Mouse (Mus musculus): ENCODE results near the gene Scn8a. TPM values are rescaled to one million over a fixed set of nuclear protein-coding genes. Genes with fewer than 3 reads are reported as not detected.

Scn8a gene
- polyA plus RNA-seq, 1 experiment from 2014 or later, result 0.73 TPM

DNA sequence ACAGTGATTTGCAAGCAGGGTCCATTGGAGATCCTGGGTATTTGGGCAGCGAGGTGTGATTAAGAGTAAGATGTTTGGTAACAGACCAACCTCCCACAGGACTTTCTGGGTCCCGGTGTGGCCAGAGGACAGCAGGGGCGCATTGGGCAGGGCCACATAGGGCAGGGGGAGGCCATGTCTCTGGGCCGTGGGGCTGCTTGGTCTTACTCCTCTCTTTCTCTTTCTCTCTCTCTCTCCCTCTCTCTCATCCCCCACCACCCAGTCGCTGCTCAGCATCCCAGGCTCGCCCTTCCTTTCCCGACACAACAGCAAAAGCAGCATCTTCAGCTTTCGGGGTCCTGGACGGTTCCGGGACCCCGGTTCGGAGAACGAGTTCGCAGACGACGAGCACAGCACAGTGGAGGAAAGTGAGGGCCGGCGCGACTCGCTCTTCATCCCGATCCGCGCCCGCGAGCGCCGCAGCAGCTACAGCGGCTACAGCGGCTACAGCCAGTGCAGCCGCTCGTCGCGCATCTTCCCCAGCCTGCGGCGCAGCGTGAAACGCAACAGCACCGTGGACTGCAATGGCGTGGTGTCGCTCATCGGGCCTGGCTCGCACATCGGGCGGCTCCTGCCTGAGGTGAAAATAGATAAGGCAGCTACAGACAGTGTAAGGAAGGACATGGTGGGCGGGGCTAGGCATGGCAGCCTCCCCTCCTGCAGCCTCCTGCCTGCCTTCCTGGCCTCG lies 113.9 kb downstream of the Scn8a start:
- DNase-seq (ENCODE audit: low spot score) (peak; percentile 65), ATAC-seq (replicated peaks; ENCODE audit: low FRiP score) (peak; percentile 64)
- no peaks in the 10 kb centered on the region for H3K4me1 ChIP-seq (replicated peaks; ENCODE audit: control insufficient read depth, insufficient read depth, low read length)
- 1% methylated on average over 46 of the region's 46 CpGs for WGBS
- H3K36me3 ChIP-seq (ENCODE audit: control insufficient read depth, insufficient read depth, low read length), result no peaks in the 10 kb centered on the region
- H3K4me3 ChIP-seq (ENCODE audit: low read depth, low read length), result peak overlapping the region; percentile 46
- peak overlapping the region; percentile 63 for H3K4me2 ChIP-seq
- no peaks in the 10 kb centered on the region for H3K9me3 ChIP-seq (ENCODE audit: control insufficient read depth, low read length)
- H3K27me3 ChIP-seq (replicated peaks; ENCODE audit: control insufficient read depth, insufficient read depth, low read length), result peaks cover 26% of the 10 kb centered on the region
- H3K27ac ChIP-seq (ENCODE audit: low read depth, low read length), result no peak overlapping the region
- no peak overlapping the region for H3K9ac ChIP-seq (ENCODE audit: low read depth, low read length)

DNA sequence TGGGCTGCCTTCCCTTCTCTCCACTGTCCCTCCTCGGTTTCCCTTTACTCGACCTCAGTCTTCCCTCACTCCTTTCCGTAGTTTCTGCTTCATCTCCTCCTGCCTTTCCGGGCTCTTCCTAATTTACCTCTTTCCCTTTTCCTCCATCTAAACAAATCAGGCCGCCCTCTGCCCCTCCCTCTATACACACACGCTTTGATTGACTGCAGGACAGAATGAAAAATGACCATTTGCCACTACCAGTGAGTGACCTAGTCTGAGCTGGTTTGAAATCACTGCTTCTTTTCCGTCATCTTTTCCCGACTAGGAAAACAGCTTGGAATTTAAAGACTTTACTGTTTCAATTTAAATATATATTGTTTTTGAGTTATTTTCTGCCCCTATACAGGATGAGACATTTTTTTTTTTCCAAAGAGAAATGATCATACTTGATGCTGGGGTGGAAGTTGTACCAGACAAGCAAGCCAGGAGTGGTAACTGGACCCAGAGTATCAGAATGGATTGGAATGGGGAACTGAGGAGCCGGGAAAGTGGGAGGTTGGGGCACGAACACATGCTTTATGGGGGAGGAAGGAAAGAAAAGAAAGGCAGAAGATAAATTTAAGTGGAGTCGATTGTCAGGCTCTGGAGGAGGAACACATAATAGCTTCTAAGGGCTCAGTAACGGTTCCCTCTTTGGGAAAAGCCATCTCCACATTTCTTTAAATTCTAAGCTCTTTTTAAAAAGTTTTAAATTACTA lies 114.7 kb downstream of the Scn8a start:
- H3K9ac ChIP-seq (ENCODE audit: low read depth, low read length), result no peak overlapping the region
- no peak overlapping the region for H3K27ac ChIP-seq (ENCODE audit: low read depth, low read length)
- no peaks in the 10 kb centered on the region for H3K4me1 ChIP-seq (replicated peaks; ENCODE audit: control insufficient read depth, insufficient read depth, low read length)
- peaks cover 26% of the 10 kb centered on the region for H3K27me3 ChIP-seq (replicated peaks; ENCODE audit: control insufficient read depth, insufficient read depth, low read length)
- DNase-seq (ENCODE audit: low spot score) (no peak), ATAC-seq (replicated peaks; ENCODE audit: low FRiP score) (no peak)
- 17% methylated on average over 12 of the region's 12 CpGs for WGBS
- H3K4me3 ChIP-seq (ENCODE audit: low read depth, low read length), result peak overlapping the region; percentile 46
- peak overlapping the region; percentile 63 for H3K4me2 ChIP-seq
- H3K36me3 ChIP-seq (ENCODE audit: control insufficient read depth, insufficient read depth, low read length), result no peaks in the 10 kb centered on the region
- no peaks in the 10 kb centered on the region for H3K9me3 ChIP-seq (ENCODE audit: control insufficient read depth, low read length)

DNA sequence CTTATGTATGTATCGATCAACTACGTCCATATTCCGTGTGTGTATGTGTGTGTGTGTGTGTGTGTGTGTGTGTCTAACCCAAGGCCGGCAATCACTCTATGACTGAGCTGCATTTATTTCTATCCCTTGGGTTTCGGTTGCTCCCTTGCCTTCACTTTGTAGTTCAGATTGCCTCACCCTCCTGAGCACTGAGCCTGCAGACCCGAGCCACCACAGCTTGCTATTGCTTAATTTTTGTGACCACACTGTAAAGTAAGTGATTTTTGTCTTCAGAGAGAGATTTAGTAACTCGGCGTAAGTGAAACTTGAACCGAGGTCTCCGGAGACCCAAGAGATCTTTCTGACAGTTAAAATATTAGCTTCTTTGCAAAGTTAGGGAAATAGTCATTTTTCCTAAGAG lies 116.8 kb downstream of the Scn8a start:
- Histone ChIP-seq H3K27me3 (replicated peaks; ENCODE audit: control insufficient read depth, insufficient read depth, low read length) (peaks cover 26% of the 10 kb centered on the region), H3K4me2 (no peak overlapping the region), H3K9me3 (ENCODE audit: control insufficient read depth, low read length) (no peaks in the 10 kb centered on the region), H3K4me3 (ENCODE audit: low read depth, low read length) (no peak overlapping the region), H3K4me1 (replicated peaks; ENCODE audit: control insufficient read depth, insufficient read depth, low read length) (no peaks in the 10 kb centered on the region), H3K36me3 (ENCODE audit: control insufficient read depth, insufficient read depth, low read length) (no peaks in the 10 kb centered on the region), H3K9ac (ENCODE audit: low read depth, low read length) (no peak overlapping the region), H3K27ac (ENCODE audit: low read depth, low read length) (no peak overlapping the region)
- WGBS, result 81% methylated on average over 10 of the region's 10 CpGs
- DNase-seq (ENCODE audit: low spot score) (no peak), ATAC-seq (replicated peaks; ENCODE audit: low FRiP score) (no peak)

DNA sequence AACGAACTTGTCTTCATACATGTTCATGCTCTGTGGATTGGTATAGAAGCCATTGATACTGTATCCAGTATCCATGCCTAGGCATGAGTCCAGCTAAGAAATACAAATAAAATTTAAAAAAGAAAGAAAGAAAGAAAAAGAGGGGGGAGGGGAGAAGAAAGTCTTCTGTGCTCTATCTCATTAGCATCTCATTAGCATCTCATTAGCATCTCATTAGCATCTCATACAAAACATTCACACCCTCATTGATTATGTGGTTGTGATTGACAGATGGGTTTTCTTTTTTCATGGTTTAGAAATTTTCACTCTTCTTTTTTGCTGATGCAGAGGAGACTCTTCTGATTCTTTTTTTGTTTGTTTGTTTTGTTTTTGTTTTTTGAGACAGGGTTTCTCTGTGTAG lies 117.4 kb downstream of the Scn8a start:
- Histone ChIP-seq H3K4me1 (replicated peaks; ENCODE audit: control insufficient read depth, insufficient read depth, low read length) (no peaks in the 10 kb centered on the region), H3K4me2 (no peak overlapping the region), H3K36me3 (ENCODE audit: control insufficient read depth, insufficient read depth, low read length) (no peaks in the 10 kb centered on the region), H3K27me3 (replicated peaks; ENCODE audit: control insufficient read depth, insufficient read depth, low read length) (peaks cover 26% of the 10 kb centered on the region), H3K9me3 (ENCODE audit: control insufficient read depth, low read length) (no peaks in the 10 kb centered on the region), H3K27ac (ENCODE audit: low read depth, low read length) (no peak overlapping the region), H3K4me3 (ENCODE audit: low read depth, low read length) (no peak overlapping the region), H3K9ac (ENCODE audit: low read depth, low read length) (no peak overlapping the region)
- no peak for DNase-seq (ENCODE audit: low spot score)
- ATAC-seq (replicated peaks; ENCODE audit: low FRiP score), result no peak
- 87% methylated on average over 1 of the region's 1 CpGs for whole genome bisulfite sequencing

DNA sequence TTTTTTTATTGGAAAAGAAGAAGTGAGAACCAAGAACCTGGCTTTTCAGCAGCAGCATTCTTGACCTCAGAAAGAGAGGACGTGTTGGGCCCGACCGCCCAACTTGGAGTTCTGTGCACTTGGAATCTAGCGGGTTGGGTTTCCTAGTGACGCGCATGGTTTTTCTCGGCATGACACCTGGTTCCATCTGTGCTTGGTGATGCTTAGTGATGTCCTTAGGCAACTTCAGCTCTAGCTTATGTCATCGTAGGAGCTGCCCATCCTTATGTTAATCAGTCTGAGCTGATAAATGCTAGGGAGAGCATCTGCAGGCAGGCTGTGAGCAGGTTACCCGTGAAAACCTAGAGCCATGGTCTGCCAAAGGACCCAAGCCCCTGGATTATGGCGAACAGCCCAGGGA lies 120.6 kb downstream of the Scn8a start:
- Histone ChIP-seq H3K9me3 (ENCODE audit: control insufficient read depth, low read length) (no peaks in the 10 kb centered on the region), H3K27ac (ENCODE audit: low read depth, low read length) (no peak overlapping the region), H3K36me3 (ENCODE audit: control insufficient read depth, insufficient read depth, low read length) (no peaks in the 10 kb centered on the region), H3K4me2 (no peak overlapping the region), H3K4me3 (ENCODE audit: low read depth, low read length) (no peak overlapping the region), H3K27me3 (replicated peaks; ENCODE audit: control insufficient read depth, insufficient read depth, low read length) (no peaks in the 10 kb centered on the region; the same call in none of the 2 replicates), H3K4me1 (replicated peaks; ENCODE audit: control insufficient read depth, insufficient read depth, low read length) (no peaks in the 10 kb centered on the region), H3K9ac (ENCODE audit: low read depth, low read length) (no peak overlapping the region)
- 85% methylated on average over 10 of the region's 10 CpGs for WGBS
- ATAC-seq (replicated peaks; ENCODE audit: low FRiP score) (no peak), DNase-seq (ENCODE audit: low spot score) (no peak)

DNA sequence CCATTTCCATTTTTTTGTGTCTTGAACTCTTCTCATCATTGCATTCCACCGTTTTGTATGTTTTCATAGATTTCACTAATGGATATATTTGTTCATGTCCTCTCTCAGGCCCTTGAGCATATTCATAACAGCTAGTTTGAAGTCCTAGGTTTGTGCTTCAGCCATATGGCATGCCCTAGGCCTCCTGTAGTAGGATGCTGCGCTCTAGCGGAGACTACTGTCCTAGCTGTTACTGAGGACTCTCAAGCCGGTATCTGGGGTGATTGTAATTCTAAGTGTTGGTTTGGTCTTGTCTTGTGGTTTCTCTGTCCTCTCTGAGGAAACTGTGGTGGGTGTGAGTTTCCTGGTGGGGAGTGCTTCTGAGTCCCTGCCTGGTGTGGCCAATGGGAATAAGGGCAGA lies 127.4 kb downstream of the Scn8a start:
- Histone ChIP-seq H3K4me3 (ENCODE audit: low read depth, low read length) (no peak overlapping the region), H3K9me3 (ENCODE audit: control insufficient read depth, low read length) (no peaks in the 10 kb centered on the region), H3K27ac (ENCODE audit: low read depth, low read length) (no peak overlapping the region), H3K27me3 (replicated peaks; ENCODE audit: control insufficient read depth, insufficient read depth, low read length) (no peaks in the 10 kb centered on the region; the same call in 1 of the 2 replicates), H3K36me3 (ENCODE audit: control insufficient read depth, insufficient read depth, low read length) (no peaks in the 10 kb centered on the region), H3K9ac (ENCODE audit: low read depth, low read length) (no peak overlapping the region), H3K4me2 (no peak overlapping the region), H3K4me1 (replicated peaks; ENCODE audit: control insufficient read depth, insufficient read depth, low read length) (no peaks in the 10 kb centered on the region)
- ATAC-seq (replicated peaks; ENCODE audit: low FRiP score) (no peak), DNase-seq (ENCODE audit: low spot score) (no peak)
- 25% methylated on average over 4 of the region's 4 CpGs for WGBS

DNA sequence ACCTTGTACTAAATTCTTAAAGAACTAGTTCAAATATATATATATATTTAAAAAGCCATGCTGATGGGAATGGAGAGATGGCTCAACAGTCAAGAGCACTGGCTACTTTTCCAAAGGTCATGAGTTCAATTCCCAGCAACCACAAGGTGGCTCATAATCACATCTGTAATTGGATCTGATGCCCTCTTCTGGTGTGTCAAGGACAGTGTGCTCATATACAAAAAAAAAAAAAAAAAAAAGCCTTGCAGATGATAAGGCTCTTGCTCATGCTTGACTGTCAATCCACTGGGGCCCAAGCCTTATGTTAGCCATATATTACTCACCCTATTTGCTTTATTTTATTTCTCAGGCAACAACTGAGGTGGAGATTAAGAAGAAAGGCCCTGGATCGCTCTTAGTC lies 132.0 kb downstream of the Scn8a start:
- no peak for DNase-seq (ENCODE audit: low spot score)
- Histone ChIP-seq H3K4me3 (ENCODE audit: low read depth, low read length) (no peak overlapping the region), H3K27ac (ENCODE audit: low read depth, low read length) (no peak overlapping the region), H3K9me3 (ENCODE audit: control insufficient read depth, low read length) (no peaks in the 10 kb centered on the region), H3K9ac (ENCODE audit: low read depth, low read length) (no peak overlapping the region), H3K27me3 (replicated peaks; ENCODE audit: control insufficient read depth, insufficient read depth, low read length) (peaks cover 8% of the 10 kb centered on the region; the same call in 1 of the 2 replicates), H3K36me3 (ENCODE audit: control insufficient read depth, insufficient read depth, low read length) (no peaks in the 10 kb centered on the region), H3K4me1 (replicated peaks; ENCODE audit: control insufficient read depth, insufficient read depth, low read length) (no peaks in the 10 kb centered on the region; the same call in 1 of the 2 replicates), H3K4me2 (no peak overlapping the region)
- WGBS, result 91% methylated on average over 1 of the region's 1 CpGs
- no peak for ATAC-seq (replicated peaks; ENCODE audit: low FRiP score)

DNA sequence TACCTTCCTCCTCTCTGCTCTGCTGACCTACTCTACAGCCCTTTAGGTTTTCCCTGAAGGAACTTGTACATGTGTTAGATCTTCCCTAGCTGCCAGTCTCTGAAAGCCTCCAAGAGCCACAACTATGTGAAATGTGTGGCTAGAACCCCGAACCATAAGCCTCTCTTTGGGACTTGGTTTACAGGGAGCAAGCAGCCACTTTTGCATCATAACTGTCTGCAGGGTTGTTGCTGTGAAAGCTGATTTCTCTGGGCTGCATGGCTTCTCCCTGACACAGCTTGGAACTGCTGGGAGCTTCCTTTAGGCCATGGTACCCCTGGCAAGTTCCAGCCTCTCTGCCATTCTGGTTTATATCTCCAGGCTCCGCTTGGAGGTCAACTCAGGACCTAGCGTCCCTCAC lies 132.8 kb downstream of the Scn8a start:
- H3K4me1 ChIP-seq (replicated peaks; ENCODE audit: control insufficient read depth, insufficient read depth, low read length), result no peaks in the 10 kb centered on the region; the same call in 1 of the 2 replicates
- WGBS, result 76% methylated on average over 3 of the region's 3 CpGs
- H3K27me3 ChIP-seq (replicated peaks; ENCODE audit: control insufficient read depth, insufficient read depth, low read length), result peaks cover 8% of the 10 kb centered on the region; the same call in 1 of the 2 replicates
- ATAC-seq (replicated peaks; ENCODE audit: low FRiP score), result no peak
- no peaks in the 10 kb centered on the region for H3K36me3 ChIP-seq (ENCODE audit: control insufficient read depth, insufficient read depth, low read length)
- no peak for DNase-seq (ENCODE audit: low spot score)
- H3K9me3 ChIP-seq (ENCODE audit: control insufficient read depth, low read length), result no peaks in the 10 kb centered on the region
- H3K9ac ChIP-seq (ENCODE audit: low read depth, low read length), result no peak overlapping the region
- H3K27ac ChIP-seq (ENCODE audit: low read depth, low read length), result no peak overlapping the region
- no peak overlapping the region for H3K4me3 ChIP-seq (ENCODE audit: low read depth, low read length)
- no peak overlapping the region for H3K4me2 ChIP-seq
